Mouse (Mus musculus): Measurements from ENCODE around the gene Kank4.
"Not testable (repeated sequence)": the region's sequence is repeated elsewhere in the genome, so short reads cannot be mapped to it uniquely, and the experiment has no call there.

Kank4 gene

DNA sequence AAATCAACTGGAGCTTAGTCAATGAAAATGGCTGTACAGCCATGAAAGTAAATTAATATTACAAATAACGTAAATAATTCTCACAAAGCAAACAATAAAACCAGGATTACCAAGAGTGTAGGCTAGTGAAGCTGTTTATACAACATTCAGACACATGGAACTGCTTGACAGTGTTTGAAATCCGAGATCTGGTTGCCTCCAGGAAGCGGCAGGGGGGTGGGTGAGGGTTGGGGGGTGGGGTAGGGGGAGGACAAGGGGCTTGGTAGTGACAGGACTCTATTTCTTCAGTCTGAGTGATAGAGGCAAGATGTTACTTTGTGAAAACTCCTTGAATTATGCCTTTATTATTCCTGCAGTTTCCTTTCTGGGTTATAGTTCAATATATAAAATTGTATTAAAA lies 9.4 kb upstream of the Kank4 start:
- DNase-seq, result no peak

DNA sequence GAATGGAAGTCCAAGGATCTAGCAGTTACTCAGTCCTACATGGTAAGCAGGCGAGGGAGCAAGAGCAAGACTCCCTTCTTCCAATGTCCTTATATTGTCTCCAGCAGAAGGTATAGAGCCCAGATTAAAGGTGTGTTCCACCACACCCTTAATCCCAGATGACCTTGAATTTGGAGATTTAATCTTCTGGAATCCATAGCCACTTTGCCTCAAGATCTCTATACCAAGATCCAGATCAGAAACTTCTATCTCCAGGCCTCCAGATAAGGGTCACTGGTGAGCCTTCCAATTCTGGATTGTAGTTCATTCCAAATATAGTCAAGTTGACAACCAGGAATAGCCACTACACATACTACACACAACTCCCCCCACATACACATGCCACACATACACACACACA lies 6.4 kb upstream of the Kank4 start, which contains the start of gene I0C0044D17Rik:
Gene I0C0044D17Rik, minus strand, starts transcription at position 101 of the 400 bp plus-strand sequence.
- not testable (repeated sequence) for DNase-seq

DNA sequence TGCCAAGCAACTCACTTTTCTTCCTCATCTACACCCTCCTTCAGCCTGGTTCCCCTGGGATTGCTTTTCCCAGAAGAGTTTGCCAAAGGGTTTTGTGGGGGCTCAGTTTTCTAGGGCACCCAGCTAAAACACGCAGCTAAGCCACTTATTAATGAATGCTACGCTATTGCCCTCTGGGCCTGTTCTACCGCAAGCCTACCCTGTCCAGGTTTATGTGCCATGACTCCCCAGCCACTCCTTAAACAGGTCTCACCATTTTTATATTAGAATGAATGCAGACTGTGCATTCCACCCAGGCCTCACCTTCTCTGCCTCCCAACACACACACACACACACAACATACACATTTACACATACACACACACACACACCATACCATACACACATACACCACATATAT lies 5.7 kb upstream of the Kank4 start:
- no peak for DNase-seq

DNA sequence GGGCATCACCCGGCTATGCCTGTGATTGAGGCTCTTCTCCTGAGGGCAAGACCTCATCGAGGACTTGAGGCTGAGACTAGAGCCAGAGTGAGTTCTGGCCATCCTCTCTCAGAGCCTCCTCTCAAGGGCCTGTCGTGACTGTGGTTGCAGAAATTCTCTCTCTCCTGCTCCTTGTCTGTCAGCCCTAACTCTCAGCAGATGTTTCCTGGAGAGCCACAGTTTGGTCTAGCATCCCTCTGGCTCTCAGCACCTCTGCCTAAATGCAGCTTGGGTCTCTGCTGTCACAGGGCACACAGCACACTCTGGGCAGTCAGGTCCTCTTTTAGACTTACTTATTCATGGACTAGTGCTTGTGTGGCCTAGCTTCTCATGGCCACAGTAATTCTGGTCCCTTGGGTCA lies 5.1 kb upstream of the Kank4 start:
- DNase-seq, result no peak

DNA sequence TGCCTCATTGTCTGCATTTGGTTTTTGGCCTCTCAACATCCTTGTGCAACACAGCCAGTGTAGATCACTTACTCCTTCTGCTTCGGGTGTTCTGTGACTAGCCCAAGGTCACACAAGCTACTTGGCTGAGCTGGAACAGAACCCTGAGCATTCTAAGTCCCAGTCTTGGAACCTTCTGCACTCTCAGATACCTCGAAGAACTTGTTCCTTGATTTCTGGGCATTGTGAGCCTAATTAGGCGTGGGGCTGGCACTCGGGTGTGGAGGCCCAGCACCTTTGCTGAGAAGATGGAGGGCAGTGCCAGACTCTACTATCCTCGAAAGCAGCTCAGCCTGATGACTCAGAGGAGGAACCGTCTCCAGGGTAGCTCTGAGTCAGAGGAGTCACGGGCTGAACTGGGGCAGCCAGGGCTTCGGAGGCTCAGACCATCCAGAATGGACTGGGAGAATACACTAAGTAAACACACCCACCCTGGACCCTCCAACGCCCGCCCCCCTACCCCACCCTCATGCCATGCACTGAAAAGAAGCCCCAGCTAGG lies 1.9 kb upstream of the Kank4 start:
- no peak for DNase-seq

DNA sequence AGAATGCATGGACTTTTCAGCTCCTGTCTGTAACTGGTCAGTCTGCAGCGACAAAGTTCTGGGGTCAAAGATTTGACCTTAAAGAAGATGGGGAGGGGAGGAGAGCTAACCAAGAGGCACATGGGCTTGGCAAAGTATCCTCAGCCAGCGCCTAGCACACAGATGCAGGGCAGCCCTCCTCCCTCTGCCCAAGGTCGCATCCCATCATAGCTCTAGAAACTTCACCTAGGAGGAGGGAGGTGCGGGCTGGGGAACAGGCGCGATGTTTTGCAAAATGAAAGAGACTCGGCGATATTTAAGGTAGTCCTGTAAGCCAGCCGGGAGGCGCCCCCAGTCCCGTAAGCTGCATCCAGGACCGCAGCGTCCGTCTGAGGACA lies 542 bp downstream of the Kank4 start:
- no peak for DNase-seq

DNA sequence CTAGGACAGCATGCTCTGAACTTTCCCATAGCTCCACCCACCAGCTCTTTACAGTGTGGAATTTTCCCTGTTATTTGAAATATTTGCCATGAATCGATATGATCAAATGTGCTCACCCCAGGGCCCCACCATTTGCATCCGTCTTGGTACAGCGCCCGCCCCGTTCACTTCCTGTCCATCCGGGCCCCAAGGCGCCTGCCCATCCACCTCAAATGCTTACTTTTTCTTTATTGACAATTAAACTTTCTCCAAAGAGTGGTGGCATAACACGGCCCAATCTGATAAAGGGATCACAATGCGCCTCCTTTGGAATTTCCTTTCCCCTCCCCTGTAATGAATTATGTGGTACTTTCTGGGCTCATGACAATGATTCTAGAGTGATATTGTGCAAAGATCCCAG lies 11.0 kb downstream of the Kank4 start:
- DNase-seq, result no peak

DNA sequence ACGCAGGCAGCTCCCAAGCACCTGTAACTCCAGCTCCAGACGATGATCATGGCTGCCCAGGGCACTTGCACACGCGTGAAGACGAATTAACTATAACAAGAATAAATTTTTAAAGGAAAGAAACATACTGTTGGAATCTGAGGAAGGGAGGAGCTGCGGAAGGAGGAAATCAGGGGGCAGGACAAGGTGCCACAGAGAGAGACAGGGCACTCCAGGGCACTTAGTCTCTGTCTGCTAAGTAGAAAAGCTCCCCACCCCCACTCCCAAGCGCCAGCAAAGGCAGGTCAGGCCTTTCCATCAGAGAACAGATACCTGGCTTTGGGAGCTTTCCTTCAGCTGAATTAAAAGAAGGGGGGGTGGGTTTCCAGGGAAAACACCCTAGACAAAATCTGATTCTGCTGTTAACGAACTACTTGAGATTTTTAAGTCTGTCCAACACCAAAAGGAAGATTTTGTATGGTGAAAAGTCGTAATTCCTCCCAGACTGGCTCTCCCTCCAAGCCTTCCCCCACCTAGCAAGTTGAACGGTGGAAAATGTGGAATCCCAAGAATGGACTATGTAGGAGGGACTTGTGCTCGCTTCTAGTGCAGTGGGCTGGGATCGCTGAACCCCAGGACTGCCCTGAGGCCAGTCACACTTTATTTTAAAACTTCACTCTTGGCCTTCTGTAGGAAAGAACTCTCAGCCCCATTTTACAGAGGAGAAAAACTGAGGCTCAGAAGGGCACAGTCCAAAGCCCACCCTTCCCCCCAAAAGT lies 11.9 kb downstream of the Kank4 start:
- no peak for DNase-seq

DNA sequence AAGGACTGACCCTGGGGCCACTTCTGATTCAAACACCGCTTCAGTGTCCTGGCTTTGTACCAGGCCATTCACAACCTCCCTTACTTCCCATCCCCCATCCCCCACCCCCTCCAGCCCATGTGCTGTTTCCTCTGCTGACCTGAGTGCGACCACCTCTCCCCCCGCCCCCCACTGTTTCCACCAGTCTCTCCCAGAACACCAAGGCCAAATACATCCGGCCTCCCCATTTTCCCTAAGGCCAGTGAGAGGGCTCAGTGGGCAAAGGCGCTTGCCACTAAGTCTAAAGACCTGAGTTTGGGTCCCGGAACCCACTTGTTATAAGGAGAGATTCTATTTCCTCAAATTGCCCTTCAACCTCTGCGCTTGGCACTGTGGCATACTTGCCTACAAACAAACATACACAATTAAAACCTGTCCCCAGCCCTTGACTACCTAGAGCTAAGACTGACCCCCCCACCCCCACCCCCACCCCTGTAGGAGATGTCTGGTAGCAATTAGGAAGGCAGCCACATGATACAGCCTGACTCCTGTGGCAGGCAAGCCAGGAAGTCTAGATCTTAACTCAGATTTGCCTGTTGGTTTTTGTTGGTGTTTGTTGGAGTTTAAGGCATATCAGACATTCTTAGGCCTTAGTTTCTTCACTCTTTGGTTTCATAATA lies 12.7 kb downstream of the Kank4 start:
- no peak for DNase-seq

DNA sequence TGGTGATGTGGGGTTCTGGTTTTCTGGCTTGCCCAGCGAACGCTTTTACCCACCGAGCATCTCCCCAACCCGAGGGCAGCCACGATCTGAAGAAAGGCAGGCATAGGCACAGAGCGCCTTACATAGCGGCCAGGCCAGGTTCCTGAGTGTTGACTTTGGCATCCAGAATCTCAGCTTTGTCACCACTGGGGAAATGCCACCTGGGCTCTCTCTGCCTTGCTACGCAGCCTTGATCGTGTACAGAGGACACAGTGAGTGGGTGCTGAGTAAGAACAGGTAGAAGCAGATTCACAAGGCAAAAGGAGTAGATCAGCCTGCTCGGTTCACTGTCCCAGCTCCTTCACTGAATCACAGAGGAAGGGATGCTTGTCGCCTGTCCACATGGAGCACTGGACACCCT lies 15.6 kb downstream of the Kank4 start:
- no peak for DNase-seq

DNA sequence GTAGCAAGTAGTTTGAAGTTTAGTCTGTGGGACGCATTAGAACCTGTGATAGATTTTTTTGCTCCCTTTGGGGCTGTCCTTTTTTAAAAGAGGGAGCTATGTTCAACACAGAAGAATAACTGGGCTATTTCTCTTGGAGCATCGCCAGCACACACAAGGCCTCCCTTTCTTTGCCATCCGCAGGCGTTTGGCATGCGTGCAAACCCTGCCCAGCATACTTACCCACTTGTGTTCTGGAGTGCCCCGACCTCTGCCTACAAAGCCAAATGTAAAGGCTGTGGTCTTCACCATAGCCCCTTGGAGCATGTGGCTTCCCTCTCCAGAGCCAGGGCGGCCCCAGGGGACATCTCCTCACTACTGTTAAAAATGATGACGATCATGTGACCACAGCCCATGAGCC lies 16.5 kb downstream of the Kank4 start:
- no peak for DNase-seq

DNA sequence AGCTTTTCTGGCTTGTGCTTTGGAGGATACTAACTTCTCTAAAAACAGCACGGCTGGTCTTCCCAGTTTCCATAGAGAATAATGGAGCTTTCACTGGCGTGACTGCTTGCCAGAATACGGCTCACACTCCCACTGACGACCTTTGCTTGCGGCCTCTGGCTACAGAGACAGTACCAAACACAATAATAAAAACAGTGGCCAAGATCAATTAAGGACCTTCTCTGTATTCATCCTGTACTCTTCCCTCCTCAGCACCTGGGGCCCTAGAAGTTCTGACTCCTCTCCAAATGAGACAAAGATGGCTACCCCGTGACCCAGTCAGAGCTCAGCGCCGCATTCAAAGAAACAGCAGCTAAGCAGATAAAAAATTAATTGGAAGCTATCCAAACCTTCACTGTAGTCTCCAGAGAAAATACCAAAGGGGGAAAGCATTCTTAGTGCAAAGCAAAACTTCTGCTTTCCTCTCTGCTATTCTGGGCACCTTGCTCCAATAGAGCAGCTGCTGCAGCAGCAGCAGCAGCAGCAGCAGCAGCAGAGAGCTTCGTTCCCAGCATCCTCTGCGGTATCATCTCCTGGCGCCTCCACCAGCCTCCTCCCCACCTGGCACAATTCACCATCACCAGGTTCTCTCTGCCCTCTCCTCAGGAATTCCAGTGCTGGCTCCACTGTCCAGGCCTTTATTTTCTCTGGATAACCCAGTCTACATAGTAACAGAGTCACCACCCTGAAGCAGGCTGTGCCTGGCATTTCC lies 20.6 kb downstream of the Kank4 start:
- no peak for DNase-seq

DNA sequence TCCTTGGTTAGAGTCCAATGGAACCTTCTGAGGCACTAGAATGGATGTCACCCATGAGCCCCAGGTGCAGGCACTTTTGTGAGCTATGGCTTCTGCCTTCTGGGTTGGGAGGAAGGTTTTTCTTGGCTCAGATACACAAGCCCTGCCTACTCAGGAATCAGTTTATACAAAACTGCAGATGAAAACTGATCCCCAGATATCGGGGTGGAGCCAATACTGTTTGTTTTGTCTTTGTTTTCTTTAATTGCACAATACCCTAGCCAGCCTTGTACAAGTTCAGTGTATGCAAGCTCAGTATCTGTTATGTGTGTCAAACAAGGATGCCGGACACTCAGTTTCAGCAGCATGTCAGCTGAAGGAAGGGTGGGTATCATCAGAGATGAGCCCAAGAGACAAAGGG lies 22.1 kb downstream of the Kank4 start:
- no peak for DNase-seq

DNA sequence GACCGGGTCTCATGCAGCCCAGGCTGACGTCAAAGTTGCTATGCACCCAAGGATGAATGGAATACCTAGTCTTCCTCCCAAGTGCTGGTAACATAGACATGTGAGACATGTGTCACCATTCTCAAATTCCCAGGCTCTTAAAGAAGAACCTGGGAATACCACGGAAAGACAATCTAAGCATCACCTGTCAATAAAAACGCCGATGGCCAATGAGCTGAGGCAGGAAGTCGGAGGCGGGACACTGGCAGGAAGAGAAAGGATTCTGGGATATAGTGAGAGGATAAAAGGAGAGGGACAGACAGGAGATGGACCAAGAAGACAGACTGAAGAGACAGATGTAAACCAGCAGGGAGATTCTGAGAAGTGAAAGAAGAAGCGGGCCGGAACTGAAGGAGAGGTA lies 23.9 kb downstream of the Kank4 start:
- no peak for DNase-seq

DNA sequence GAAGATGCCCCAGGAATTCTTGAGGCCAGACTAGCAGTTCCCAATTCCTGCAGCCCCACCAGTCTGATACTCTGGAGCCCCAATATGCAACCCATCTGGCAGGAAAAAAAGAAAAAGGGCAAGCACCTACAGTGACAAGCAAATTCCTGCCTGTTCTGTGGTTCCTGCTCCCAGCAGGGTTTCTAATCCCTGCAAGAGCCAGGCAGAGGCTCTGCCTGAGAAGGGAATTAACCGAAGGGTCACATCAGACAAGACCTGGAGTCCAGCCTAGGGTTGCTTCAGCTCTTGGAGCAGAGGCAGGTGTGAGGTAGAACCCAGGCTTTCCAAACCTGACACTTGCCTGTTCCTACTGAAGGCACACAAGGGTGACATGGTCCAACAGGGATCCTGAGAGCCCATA lies 26.6 kb downstream of the Kank4 start:
- no peak for DNase-seq

DNA sequence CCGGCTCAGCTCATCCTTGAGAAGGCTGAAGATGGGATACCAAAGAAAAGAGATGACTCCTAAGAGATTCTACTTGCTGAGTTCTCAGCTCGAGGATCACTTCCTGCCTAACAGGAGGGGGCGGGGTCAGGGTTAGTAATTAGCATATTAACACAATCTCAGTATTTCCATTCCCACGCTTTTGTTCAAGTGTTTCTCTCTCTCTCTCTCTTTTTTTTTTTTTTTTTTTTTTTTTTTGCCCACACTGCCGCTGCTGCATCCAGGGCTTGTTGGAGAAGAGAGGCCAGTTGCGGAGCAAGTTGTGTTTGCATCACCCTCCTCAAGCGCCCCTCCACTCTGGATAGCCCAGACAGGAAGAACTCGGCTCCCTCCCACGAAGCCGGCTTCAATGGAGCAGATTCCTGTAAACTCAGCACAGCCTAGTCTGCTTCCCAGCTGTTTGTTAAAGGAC lies 27.5 kb downstream of the Kank4 start:
- DNase-seq, result no peak

DNA sequence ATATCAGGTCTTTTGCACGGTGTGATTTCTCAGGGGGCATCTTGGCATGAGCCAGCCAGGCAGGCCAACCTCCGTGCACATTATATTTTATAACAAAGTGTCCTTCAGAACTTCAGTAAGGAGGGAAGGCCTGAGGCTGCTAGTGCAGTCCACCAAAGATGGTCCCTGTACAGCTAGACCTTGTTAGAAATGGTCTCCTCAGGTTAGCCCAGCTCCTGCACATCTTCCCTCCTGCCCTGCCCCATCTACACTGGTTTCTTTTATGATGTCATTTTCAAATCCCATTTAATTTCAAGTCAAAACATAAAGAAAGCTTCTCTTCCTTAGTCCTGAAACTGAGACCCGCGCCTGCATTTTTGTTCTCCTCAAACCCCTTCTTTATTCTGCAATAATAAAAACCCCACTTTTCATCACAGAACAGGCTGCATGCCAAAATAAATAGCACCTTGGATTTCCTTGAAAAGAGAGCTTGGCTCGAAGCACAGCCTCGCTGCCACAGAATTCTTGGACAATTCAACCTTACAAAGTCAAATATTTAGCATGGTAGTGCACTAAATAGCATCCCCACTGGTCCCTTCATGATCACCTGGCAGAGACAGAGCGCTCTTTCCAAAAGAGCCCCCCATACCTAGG lies 28.1 kb downstream of the Kank4 start:
- DNase-seq, result no peak

DNA sequence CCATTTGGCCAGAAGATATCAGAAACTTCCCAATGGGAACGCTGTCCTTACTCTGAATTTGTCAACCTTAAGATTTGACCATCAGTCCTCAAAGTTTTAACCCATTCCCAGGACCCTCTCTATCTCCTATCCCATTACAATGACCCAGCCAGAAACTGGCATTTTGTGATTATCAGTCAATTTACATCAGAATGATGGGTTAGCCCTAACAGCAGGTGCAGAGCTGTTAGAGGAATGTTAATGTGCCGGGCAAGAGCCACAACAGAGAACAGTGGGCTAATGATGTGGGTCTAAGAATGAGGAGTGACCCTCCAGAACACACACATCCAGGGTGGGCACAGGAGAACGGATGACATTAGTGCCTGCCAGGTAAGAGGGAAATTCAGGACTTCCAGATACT lies 31.1 kb downstream of the Kank4 start:
- DNase-seq, result no peak

DNA sequence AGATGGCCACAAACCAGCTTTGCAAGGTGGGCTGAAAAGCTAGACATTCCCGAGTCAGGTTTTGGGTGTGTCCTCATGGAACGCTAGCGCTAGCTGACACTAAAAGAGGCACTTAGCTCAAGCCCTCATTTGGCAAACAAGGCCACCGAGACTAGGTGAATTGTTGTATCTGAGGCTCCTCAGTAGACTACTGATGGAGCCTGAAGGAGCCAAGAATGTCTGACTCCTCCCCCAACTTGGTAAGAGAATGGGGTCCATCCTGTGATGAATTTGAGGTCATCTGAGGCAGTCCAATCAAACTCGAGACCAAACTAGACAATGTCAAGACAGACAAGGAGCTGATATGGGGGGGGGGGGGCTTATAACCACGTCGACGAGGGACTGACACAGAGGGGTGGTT lies 31.5 kb downstream of the Kank4 start:
- no peak for DNase-seq

DNA sequence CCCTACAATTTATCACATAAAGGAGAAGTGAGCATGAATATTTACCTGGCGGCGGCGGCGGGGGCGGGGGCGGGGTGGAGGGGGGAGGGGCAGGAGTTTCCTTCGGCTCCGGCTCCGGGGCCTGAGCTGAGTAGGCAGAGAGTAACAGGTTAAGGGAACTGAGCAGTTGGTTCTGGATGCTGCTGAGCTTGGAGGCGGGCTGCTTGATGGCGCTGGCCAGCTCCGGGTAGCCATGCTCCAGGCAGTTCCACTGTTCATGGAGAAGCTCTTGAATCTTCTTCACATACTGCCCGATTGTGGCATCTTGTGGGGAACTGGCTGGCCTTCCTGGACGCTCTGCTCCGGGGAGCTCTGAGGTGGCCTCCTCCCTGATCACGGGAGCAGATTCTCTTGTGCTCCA lies 39.1 kb downstream of the Kank4 start:
- DNase-seq, result no peak

DNA sequence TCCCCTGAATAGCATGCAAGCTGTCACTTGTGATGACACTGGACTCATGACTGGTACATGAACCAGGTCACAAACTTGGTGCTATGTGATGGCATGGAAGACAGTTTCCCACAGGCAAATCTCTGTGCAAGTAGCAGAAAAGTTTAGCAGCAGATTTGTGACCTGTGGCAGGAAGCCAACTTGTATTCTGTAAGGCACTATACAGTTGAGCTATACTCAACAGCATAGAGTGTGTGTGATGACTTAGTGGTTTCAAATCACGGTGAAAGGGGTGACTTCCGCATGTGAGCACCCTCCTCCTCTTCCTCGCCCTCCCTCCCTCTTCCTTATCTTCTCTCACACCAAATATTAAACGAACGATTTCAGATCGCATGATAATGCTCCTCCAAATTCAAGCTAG lies 39.9 kb downstream of the Kank4 start:
- no peak for DNase-seq

DNA sequence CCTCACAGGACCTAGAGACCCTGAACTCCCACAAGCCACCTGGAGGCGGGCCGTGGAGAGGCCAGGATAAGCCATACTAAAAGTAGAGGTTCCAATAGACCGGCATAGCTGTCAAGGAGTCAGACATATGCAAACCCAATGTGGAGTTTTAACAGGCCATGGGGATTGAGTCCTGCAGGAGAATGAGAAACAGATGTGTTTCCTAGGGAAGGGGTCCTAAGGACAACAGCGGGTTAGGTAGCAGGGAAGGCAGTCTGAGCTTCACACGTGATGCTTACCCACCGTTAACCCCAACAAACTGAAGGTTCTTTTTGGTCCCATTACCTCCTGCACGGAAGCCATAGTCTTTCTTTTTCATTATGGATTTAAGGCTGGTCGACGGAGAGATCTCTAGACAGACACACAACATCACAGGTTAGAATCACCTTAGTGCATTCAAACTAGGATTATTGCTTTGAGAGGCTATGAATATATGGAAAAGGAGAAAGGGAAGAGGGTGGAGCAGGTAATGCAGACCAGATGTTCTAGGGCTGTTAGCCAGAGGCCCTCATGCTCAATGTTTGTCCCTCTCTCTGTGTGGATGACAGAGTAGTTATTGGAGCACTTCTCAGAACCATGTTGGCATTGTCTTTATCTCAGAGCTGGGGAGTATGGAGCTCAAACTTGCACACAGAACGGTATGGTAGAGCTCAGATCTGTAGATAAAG lies 40.5 kb downstream of the Kank4 start:
- no peak for DNase-seq

DNA sequence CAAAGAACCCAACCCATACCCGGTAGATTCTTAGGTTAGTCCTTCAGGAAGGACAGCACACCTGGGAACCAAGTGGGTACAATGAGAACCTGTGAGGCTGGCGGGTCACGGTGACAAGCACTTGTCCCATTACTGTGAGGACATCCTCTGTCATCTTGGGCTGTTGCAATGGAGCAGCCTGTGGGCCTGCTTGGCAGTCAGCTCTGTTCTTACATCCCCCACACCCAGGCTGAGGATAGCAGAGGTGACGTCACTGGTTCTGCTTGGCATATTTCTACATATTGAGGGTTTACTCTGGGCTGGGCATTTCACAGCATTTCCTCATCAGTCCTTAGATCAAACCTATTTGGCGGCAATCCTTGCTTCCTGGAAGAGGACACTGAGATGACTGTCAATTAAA lies 43.6 kb downstream of the Kank4 start:
- DNase-seq, result no peak

Measured in cerebellum, adult 9-11 months (tissue).